Mouse (Mus musculus) forebrain, embryonic 12.5 days (tissue): ENCODE measurements around the gene Igsf8. TPM values are rescaled to one million over a fixed set of nuclear protein-coding genes. Genes with fewer than 3 reads are reported as not detected.

ENCODE experiments used
- ATAC-seq: fragments of 200-750 bp; cut with Nextera tagmentation; 2 replicates; pipeline ENCODE4 v1.8.0; 2017; ENCODE audit warnings: moderate TSS enrichment; ENCODE audit not compliant: low FRiP score
- H3K27ac ChIP-seq: fragments of 300-500 bp; sonication (generic); 2 replicates; pipeline ENCODE4 v1.5.1; 2016; ENCODE audit warnings: mild to moderate bottlenecking
- H3K27me3 ChIP-seq: fragments of 300-500 bp; sonication (generic); 2 replicates; pipeline ENCODE4 v1.6.1; 2016; ENCODE audit warnings: mild to moderate bottlenecking
- H3K36me3 ChIP-seq: fragments of 300-500 bp; sonication (generic); replicated peaks from 2 replicates; pipeline ENCODE4 v1.6.1; 2016; ENCODE audit warnings: mild to moderate bottlenecking
- H3K4me1 ChIP-seq: fragments of 300-500 bp; sonication (generic); 2 replicates; pipeline ENCODE4 v1.6.1; 2016
- H3K4me2 ChIP-seq: fragments of 300-500 bp; sonication (generic); 2 replicates; pipeline ENCODE4 v1.6.1; 2016; ENCODE audit warnings: mild to moderate bottlenecking, moderate library complexity
- H3K4me3 ChIP-seq: fragments of 300-500 bp; sonication (generic); replicated peaks from 2 replicates; pipeline ENCODE4 v1.5.1; 2016; ENCODE audit warnings: mild to moderate bottlenecking
- H3K9ac ChIP-seq: fragments of 300-500 bp; sonication (generic); 2 replicates; pipeline ENCODE4 v1.6.1; 2016; ENCODE audit warnings: mild to moderate bottlenecking
- H3K9me3 ChIP-seq: fragments of 300-500 bp; sonication (generic); 2 replicates; pipeline ENCODE4 v1.6.1; 2016
- WGBS: fragments of 180-500 bp; shearing (Covaris S2); methylation state at CpG from one replicate; pipeline ENCODE4 v1.1.7; 2016; 5-methylcytosine and 5-hydroxymethylcytosine counted together
- polyA plus RNA-seq: library from polyadenylated mRNA; unstranded; fragments of >200 nt; fragmentation: Nextera tagmentation; extraction: Ambion mirVana; gene quantifications from 2 replicates; pipeline ENCODE4 v1.2.1, GENCODE M21; 2016

The Igsf8 gene
- polyA plus RNA-seq, 1 experiment from 2014 or later: 127 TPM

DNA sequence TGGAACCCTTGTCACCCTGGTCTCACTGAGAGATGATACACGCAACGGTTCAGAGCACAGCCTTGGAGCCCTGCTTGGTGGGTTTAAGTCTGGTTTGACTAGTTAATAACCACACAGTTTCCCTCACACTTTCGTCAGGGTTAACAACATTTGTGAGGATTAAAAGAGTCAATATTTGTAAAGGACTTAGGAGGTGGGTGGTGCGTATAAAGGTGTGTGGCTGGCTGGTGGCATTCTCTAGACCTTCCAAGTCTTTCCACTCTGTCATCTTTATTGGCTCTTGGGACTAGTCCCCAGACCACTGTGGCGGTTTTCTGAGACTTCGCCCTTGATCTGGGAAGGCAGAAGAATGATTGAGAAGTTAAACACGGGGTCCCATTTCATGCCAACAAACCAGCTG is 83.4 kb downstream of the Igsf8 start:
- H3K27ac ChIP-seq: no peak overlapping the region
- H3K4me2 ChIP-seq: no peak overlapping the region
- peaks cover 18% of the 10 kb centered on the region for H3K27me3 ChIP-seq
- H3K4me3 ChIP-seq: no peak overlapping the region
- ATAC-seq: no peak
- no peaks in the 10 kb centered on the region for H3K9me3 ChIP-seq
- WGBS: 90% methylated on average over 7 of the region's 7 CpGs
- H3K4me1 ChIP-seq: peaks cover 46% of the 10 kb centered on the region
- no peaks in the 10 kb centered on the region for H3K36me3 ChIP-seq
- H3K9ac ChIP-seq: no peak overlapping the region

GRCm38 (mm10) chr1:172346707-172347106 is 85.3 kb downstream of the Igsf8 start:
- no peak overlapping the region for H3K4me2 ChIP-seq
- H3K27me3 ChIP-seq: peaks cover 11% of the 10 kb centered on the region
- peaks cover 52% of the 10 kb centered on the region for H3K4me1 ChIP-seq
- no peak for ATAC-seq
- H3K9ac ChIP-seq: no peak overlapping the region
- no peak overlapping the region for H3K4me3 ChIP-seq
- no peaks in the 10 kb centered on the region for H3K36me3 ChIP-seq
- no peaks in the 10 kb centered on the region for H3K9me3 ChIP-seq
- no peak overlapping the region for H3K27ac ChIP-seq
- 88% methylated on average over 10 of the region's 10 CpGs for WGBS

DNA sequence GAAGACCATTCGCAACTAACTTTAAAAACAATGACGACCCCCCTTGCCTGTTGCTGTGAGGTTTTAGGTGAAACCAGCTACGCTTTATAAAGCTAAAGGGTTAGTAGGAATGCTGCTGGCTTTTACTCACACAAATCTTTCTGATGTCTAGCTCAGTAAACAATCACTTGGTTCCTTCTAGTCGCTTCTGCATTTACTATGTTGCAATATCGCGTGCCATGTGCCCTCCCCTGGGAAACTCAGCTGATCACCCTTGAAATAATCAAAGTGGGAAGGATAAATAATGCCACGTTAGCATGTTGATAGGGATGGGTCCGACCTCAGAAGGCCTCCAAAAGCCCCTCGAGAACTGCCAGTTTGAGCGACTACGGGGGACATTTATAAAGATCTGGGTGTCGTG is 85.9 kb downstream of the Igsf8 start:
- Histone ChIP-seq H3K27me3 (peaks cover 4% of the 10 kb centered on the region; the same call in 1 of the 2 replicates), H3K9me3 (no peaks in the 10 kb centered on the region), H3K36me3 (no peaks in the 10 kb centered on the region), H3K27ac (no peak overlapping the region), H3K9ac (no peak overlapping the region), H3K4me1 (peaks cover 50% of the 10 kb centered on the region), H3K4me3 (no peak overlapping the region), H3K4me2 (no peak overlapping the region)
- no peak for ATAC-seq
- WGBS: 91% methylated on average over 12 of the region's 12 CpGs

GRCm38 (mm10) chr1:172349504-172349903 is 88.1 kb downstream of the Igsf8 start:
- H3K4me2 ChIP-seq: peak overlapping the region; percentile 41
- peak; percentile 42 for ATAC-seq
- H3K27me3 ChIP-seq: no peaks in the 10 kb centered on the region
- no peaks in the 10 kb centered on the region for H3K36me3 ChIP-seq
- H3K4me1 ChIP-seq: peaks cover 42% of the 10 kb centered on the region
- H3K9me3 ChIP-seq: no peaks in the 10 kb centered on the region
- H3K4me3 ChIP-seq: no peak overlapping the region
- peak overlapping the region; percentile 93 for H3K27ac ChIP-seq
- 33% methylated on average over 5 of the region's 5 CpGs for WGBS
- peak overlapping the region; percentile 30 for H3K9ac ChIP-seq

DNA sequence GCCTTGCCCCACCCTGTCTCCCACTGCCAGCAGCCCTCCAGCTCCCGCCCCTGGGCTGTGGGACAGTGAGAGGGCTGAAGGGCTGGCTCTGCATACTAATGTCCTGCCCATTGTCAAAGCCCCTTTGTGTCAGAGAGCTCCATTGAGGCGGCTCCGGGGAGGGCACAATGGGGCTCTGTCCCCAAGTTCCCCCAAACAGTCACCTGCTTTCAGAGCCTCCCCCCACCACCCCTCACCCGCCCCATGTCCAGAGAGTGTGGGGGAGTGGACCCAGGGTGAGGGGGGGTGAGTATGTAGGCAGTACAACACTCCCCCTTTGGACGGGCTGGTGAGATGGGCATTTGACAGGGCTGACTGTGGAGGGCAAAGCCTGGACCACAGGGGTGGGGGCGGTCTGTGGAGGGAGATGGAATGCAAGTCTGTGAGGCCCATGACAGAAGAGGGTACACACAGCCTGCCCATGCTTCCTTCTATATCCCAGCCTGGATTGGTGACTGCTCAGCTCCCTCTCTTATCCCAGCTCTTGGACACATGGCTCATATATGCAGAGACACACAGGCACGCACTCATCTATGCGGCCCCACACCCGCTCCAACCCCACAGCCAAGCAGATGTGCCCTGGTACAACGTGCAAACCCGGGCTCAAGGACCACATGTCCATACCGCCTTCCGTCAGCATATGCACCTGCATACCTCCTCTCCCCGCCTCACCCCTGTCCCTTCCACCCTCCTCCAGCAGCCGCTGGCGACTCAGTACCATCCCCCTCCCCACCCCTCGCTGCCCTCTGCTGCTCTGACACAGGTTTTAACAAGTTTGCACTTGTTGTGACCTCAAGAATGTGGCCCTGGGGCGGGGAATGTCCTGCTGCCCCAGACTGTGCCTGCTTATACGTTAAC is 88.7 kb downstream of the Igsf8 start:
- Histone ChIP-seq H3K9me3 (no peaks in the 10 kb centered on the region), H3K36me3 (no peaks in the 10 kb centered on the region), H3K4me2 (peak overlapping the region; percentile 41), H3K4me3 (no peak overlapping the region), H3K27ac (peak overlapping the region; percentile 93), H3K9ac (peak overlapping the region; percentile 33), H3K4me1 (peaks cover 48% of the 10 kb centered on the region), H3K27me3 (no peaks in the 10 kb centered on the region)
- ATAC-seq: peak; percentile 97
- 1% methylated on average over 18 of the region's 19 CpGs for WGBS

DNA sequence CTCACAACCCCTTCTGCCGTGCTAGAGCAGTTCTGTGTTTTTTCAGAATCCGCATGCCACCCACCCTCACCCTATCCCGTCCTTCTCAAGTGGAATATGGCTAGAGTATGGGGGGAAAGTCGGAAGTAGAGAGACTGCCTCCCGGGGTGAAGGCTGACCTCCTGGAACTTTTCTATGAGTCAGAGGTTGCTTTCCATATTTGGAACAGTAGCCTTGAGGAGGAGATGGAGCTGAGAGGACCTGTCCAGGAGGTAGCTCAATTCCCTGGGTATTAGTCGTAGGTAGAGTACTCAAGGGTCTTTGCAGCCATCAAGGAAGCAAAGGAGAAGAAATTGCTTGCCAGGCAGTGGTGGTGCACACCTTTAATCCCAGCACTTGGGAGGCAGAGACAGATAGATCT is 90.6 kb downstream of the Igsf8 start:
- Histone ChIP-seq H3K27me3 (no peaks in the 10 kb centered on the region), H3K4me2 (no peak overlapping the region), H3K4me3 (no peak overlapping the region), H3K4me1 (peaks cover 60% of the 10 kb centered on the region), H3K9me3 (no peaks in the 10 kb centered on the region), H3K36me3 (no peaks in the 10 kb centered on the region), H3K9ac (no peak overlapping the region), H3K27ac (peak overlapping the region; percentile 93)
- no peak for ATAC-seq
- WGBS: 76% methylated on average over 6 of the region's 6 CpGs

DNA sequence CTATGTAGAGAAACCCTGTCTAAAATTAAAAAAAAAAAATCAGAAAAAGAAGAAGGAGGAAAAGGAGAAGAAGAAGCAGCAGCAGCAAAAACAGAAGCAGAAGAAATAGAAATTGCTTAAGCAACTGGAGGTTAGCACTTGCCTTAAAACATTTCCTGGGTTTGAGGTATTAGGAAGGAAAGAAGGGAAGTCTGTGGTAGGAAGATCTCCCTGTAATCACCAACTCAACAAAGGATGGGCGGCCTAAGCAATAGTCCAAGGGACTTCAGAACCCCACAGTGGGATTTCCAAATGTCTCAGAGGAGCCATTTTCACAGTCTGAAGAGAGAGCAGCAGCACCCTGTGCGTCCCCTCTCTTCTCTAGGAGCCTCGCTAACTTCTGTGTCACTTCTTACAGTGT is 91.0 kb downstream of the Igsf8 start:
- no peak overlapping the region for H3K27ac ChIP-seq
- WGBS: 95% methylated on average over 3 of the region's 3 CpGs

DNA sequence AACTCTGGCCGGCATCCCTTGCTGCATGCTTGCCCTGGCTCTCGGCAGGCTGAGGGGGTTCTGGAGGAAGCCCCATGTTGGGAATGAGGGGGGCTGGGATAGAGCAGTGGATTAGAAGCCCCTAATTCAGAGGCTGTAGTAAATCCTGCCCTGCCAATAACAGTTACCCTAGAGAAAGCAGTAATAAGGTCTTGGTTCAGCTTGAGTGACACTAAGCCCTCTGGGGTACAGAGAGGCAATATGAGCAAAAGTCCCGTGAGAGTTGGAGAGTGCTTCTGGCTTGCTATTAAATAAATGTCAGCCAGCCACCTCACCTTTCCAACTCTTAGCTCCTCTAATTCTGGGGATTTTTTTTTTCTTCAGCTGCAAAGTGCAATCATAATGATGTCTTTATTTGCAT is 93.9 kb downstream of the Igsf8 start:
- Histone ChIP-seq H3K4me3 (no peak overlapping the region), H3K27me3 (no peaks in the 10 kb centered on the region; the same call in 1 of the 2 replicates), H3K4me1 (peaks cover 58% of the 10 kb centered on the region), H3K9ac (no peak overlapping the region), H3K9me3 (no peaks in the 10 kb centered on the region), H3K36me3 (no peaks in the 10 kb centered on the region), H3K4me2 (no peak overlapping the region), H3K27ac (peak overlapping the region; percentile 71)
- no peak for ATAC-seq
- 11% methylated on average over 3 of the region's 3 CpGs for WGBS

More for the DNA sequence above, 91.0 kb downstream of the Igsf8 start:
- H3K36me3 ChIP-seq: no peaks in the 10 kb centered on the region
- no peaks in the 10 kb centered on the region for H3K27me3 ChIP-seq
- peaks cover 63% of the 10 kb centered on the region for H3K4me1 ChIP-seq
- no peak overlapping the region for H3K4me2 ChIP-seq
- no peak overlapping the region for H3K9ac ChIP-seq
- H3K4me3 ChIP-seq: no peak overlapping the region
- ATAC-seq: no peak
- no peaks in the 10 kb centered on the region for H3K9me3 ChIP-seq

DNA sequence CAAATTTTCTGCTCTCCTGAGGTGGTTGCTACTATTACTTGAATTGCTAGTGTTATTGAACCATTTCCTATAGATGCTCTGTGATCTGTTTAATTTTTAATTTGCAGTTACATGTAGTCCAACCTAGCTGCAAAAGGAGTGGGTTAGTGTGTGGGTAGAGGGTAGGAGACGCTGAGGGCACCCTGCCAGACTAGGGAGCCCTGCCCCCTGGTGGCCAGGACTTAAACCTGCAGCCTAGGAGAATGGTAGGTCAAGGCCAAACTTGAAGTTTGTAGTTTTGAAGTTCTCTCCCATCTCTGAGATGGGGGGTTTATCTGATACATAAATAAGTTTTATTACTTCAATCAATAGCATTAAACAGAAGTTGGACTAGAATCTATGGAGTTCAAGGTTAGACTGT is 96.1 kb downstream of the Igsf8 start:
- Histone ChIP-seq H3K4me1 (peaks cover 40% of the 10 kb centered on the region), H3K9me3 (no peaks in the 10 kb centered on the region), H3K27ac (no peak overlapping the region), H3K9ac (no peak overlapping the region), H3K36me3 (no peaks in the 10 kb centered on the region), H3K27me3 (no peaks in the 10 kb centered on the region; the same call in 1 of the 2 replicates), H3K4me3 (no peak overlapping the region), H3K4me2 (no peak overlapping the region)
- ATAC-seq: peak; percentile 63; the same call in 1 of the 2 replicates
- WGBS: 6% methylated on average over 1 of the region's 1 CpGs

DNA sequence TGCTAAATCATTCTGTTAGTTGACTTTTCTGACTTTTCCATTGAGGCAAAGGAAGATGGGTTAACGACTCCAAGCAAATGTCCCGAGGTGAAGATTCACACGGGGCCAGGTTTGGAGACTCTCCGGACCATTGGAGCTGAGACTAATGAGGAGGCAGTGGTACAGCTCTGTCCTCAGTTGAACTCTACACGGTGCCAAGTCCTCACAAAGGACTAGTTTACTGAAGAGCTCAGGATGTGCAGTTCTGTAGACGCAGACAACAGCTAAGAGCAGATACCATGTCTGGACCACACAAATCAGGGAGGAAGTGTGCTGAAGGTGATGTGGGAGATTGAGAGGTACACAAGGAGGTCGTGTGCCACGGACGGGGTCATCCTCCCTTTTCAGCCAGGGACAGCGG is 96.9 kb downstream of the Igsf8 start:
- H3K4me1 ChIP-seq: peaks cover 40% of the 10 kb centered on the region
- no peak for ATAC-seq
- H3K27ac ChIP-seq: no peak overlapping the region
- no peaks in the 10 kb centered on the region; the same call in 1 of the 2 replicates for H3K27me3 ChIP-seq
- no peak overlapping the region for H3K4me2 ChIP-seq
- H3K9ac ChIP-seq: no peak overlapping the region
- no peaks in the 10 kb centered on the region for H3K9me3 ChIP-seq
- H3K36me3 ChIP-seq: no peaks in the 10 kb centered on the region
- 75% methylated on average over 10 of the region's 10 CpGs for WGBS
- H3K4me3 ChIP-seq: no peak overlapping the region

DNA sequence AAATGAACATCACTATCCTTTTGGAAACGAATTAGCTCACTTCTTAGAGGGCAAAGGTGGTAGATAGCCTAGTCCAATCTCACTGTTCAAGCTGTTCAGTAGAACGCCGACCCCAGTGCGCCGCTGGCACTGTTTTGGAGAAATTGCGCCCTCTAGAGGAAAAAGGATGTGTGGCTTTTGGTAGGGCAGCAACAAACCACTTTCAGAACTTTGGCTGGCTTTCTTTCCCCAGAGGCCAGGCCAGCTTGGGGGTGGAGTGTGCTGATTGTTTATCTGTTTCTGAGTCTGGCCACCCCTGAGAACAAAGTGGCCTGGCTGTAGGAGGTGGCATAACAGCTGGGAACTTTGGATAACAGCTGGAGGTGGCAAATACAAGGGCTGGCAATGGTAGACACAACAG is 103.2 kb downstream of the Igsf8 start:
- Histone ChIP-seq H3K9ac (no peak overlapping the region), H3K9me3 (no peaks in the 10 kb centered on the region), H3K36me3 (0 out of 2 replicates have a peak, but pooled peaks cover 3% of the 10 kb centered on the region), H3K4me3 (no peak overlapping the region), H3K4me2 (no peak overlapping the region), H3K4me1 (0 out of 2 replicates have a peak, but pooled peaks cover 3% of the 10 kb centered on the region), H3K27ac (no peak overlapping the region), H3K27me3 (peaks cover 5% of the 10 kb centered on the region; the same call in 1 of the 2 replicates)
- 7% methylated on average over 6 of the region's 6 CpGs for WGBS
- peak; percentile 47; the same call in 1 of the 2 replicates for ATAC-seq

GRCm38 (mm10) chr1:172368768-172369418 is 107.5 kb downstream of the Igsf8 start:
- Histone ChIP-seq H3K4me3 (no peak overlapping the region), H3K9ac (no peak overlapping the region), H3K27ac (no peak overlapping the region), H3K4me1 (0 out of 2 replicates have a peak, but pooled peaks cover 3% of the 10 kb centered on the region), H3K27me3 (peaks cover 8% of the 10 kb centered on the region), H3K9me3 (no peaks in the 10 kb centered on the region), H3K36me3 (0 out of 2 replicates have a peak, but pooled peaks cover 3% of the 10 kb centered on the region), H3K4me2 (no peak overlapping the region)
- WGBS: 32% methylated on average over 23 of the region's 23 CpGs
- no peak for ATAC-seq
